Mouse (Mus musculus) CH12.LX (cell line): ENCODE data around the gene Zdhhc6.

Experiments used
- CTCF ChIP-seq, 2 experiments: IDR thresholded peaks in 1 of 2; conservative IDR thresholded peaks in 1 of 2; 2 replicates each; pipeline ENCODE4 v1.5.1; 2011 to 2012; ENCODE audit warnings: low read depth in 2 of 2, low read length in 2 of 2, improper control_type of control experiment in 1 of 2, inconsistent platforms in 1 of 2, mild to moderate bottlenecking in 1 of 2, moderate library complexity in 1 of 2
- E2F4 ChIP-seq: IDR thresholded peaks from 2 replicates; pipeline ENCODE4 v1.6.1; 2011; ENCODE audit warnings: low read depth, low read length, improper control_type of control experiment; ENCODE audit not compliant: insufficient replicate concordance
- EP300 ChIP-seq: IDR thresholded peaks from 2 replicates; pipeline ENCODE4 v1.6.1; 2011; ENCODE audit warnings: low read length, improper control_type of control experiment
- HCFC1 ChIP-seq: IDR thresholded peaks from 2 replicates; pipeline ENCODE4 v1.6.1; 2012; ENCODE audit warnings: low read depth, mild to moderate bottlenecking, inconsistent platforms, low read length, improper control_type of control experiment
- JUND ChIP-seq: conservative IDR thresholded peaks from 2 replicates; pipeline ENCODE4 v1.6.1; 2011; ENCODE audit warnings: low read depth, low read length, improper control_type of control experiment
- KAT2A ChIP-seq: IDR thresholded peaks from 2 replicates; pipeline ENCODE4 v1.6.1; 2012; ENCODE audit warnings: low read length, improper control_type of control experiment, inconsistent platforms; ENCODE audit not compliant: insufficient replicate concordance
- MAFK ChIP-seq: IDR thresholded peaks from 2 replicates; pipeline ENCODE4 v1.6.1; 2011; ENCODE audit warnings: low read length, improper control_type of control experiment; ENCODE audit not compliant: insufficient replicate concordance
- MAX ChIP-seq: IDR thresholded peaks from 2 replicates; pipeline ENCODE4 v1.6.1; 2011; ENCODE audit warnings: low read length, improper control_type of control experiment
- MYC ChIP-seq: IDR thresholded peaks from 2 replicates; pipeline ENCODE4 v1.6.1; 2011; ENCODE audit warnings: low read depth, mild to moderate bottlenecking, improper control_type of control experiment, low read length
- POLR2A ChIP-seq: IDR thresholded peaks from 2 replicates; pipeline ENCODE4 v1.6.1; 2011; ENCODE audit warnings: low read depth, mild to moderate bottlenecking, improper control_type of control experiment, low read length
- TBP ChIP-seq: conservative IDR thresholded peaks from 2 replicates; pipeline ENCODE4 v1.6.1; 2011; ENCODE audit warnings: low read depth, low read length, improper control_type of control experiment
- UBTF ChIP-seq: IDR thresholded peaks from 2 replicates; pipeline ENCODE4 v1.6.1; 2012; ENCODE audit warnings: low read depth, mild to moderate bottlenecking, inconsistent platforms, low read length, improper control_type of control experiment, moderate library complexity
- USF1 ChIP-seq: IDR thresholded peaks from 2 replicates; pipeline ENCODE4 v1.6.1; 2014; ENCODE audit warnings: low read depth, mild to moderate bottlenecking, inconsistent platforms, low read length, improper control_type of control experiment
- ZKSCAN1 ChIP-seq: IDR thresholded peaks from 2 replicates; pipeline ENCODE4 v1.6.1; 2012; ENCODE audit warnings: low read depth, inconsistent platforms, low read length, improper control_type of control experiment, borderline replicate concordance

DNA sequence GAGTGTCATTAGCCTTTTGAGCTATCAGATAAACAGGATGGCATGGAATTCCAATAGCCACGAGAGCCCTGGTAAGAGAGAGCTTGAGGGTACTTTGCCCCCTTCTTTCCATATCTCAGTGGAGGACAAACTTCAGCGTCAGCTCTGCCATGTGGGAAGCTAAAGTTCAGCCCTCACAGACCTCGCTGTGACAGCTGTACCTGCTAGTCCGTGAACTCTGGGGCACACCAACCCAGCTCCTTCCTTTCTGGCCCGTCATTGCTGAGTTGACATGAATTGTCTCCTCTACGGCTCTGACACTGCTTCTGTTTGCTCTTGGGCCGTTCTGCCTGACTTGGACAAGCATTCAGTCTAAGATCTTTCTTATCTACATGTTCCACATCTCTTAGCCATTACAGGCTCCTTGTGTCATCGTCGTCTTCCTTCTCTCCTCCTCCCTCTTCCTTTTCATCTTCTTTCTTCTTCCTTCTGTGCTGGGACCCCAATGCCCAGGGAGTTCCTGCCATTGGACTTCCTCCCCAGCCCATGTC is 67.8 kb downstream of the Zdhhc6 start:
- TF ChIP-seq MAFK (no peak), MYC (no peak), USF1 (no peak), CTCF (conservative IDR thresholded peaks at IDR 0.05 in 1 of 2, IDR thresholded peaks at IDR 0.05 in 1 of 2; ENCODE audit: low read depth in 2 of 2, low read length in 2 of 2) (no peak), POLR2A (no peak), ZKSCAN1 (no peak), JUND (no peak), UBTF (no peak), HCFC1 (no peak), KAT2A (no peak), E2F4 (no peak), TBP (no peak), EP300 (no peak), MAX (no peak)
